Mouse (Mus musculus) heart, adult 2 months (tissue): Measurements from ENCODE around the gene Fam25c.

Experiments
- CTCF ChIP-seq: fragments of 200-600 bp; IDR thresholded peaks from 2 replicates; pipeline ENCODE4 v1.8.1; 2022; ENCODE audit warnings: antibody characterized with exemption, mild to moderate bottlenecking, moderate library complexity
- EP300 ChIP-seq: fragments of 200-500 bp; IDR thresholded peaks from 2 replicates; pipeline ENCODE4 v1.6.1; 2011; ENCODE audit warnings: low read depth, low read length, control low read depth; ENCODE audit not compliant: insufficient read depth
- POLR2A ChIP-seq: fragments of 200-500 bp; IDR thresholded peaks from 2 replicates; pipeline ENCODE4 v1.6.1; 2011; ENCODE audit warnings: mild to moderate bottlenecking, low read depth, low read length, control low read depth; ENCODE audit not compliant: insufficient read depth

DNA sequence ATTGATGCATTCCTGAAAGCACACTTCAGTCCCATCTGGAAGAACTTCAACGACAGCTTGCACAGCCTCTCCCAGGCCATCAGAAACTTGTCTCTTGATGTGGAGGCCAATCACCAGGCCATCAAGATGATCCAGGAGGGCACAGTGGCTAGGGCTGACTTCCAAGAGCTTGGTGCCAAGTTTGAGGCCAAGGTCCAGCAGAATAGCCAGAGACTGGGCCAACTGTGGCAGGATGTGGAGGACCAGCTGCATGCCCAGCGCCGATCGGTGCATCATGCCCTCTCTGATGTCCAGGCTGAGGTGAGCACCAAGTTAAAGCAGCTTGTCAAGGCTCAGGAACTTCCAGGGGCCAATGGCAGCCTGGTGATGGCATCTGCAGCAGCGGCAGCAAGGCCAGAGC lies 42.6 kb upstream of the Fam25c start:
- TF ChIP-seq POLR2A, result no peak
- no peak for TF ChIP-seq CTCF
- no peak for TF ChIP-seq EP300
